Mouse (Mus musculus) brain, embryonic 14.5 days (tissue): ENCODE data around the gene Palld.

Experiments
- CTCF ChIP-seq: fragments of 200-500 bp; IDR thresholded peaks from 2 replicates; pipeline ENCODE4 v1.5.1; 2012; ENCODE audit warnings: inconsistent platforms, mild to moderate bottlenecking, moderate library complexity, borderline replicate concordance; ENCODE audit not compliant: insufficient read depth, insufficient read length; ENCODE audit errors: extremely low read depth
- POLR2A ChIP-seq: fragments of 200-500 bp; IDR thresholded peaks from 2 replicates; pipeline ENCODE4 v1.6.1; 2012; ENCODE audit warnings: mild to moderate bottlenecking, inconsistent platforms, borderline replicate concordance; ENCODE audit not compliant: poor library complexity, insufficient read depth, insufficient read length, severe bottlenecking; ENCODE audit errors: extremely low read depth

DNA sequence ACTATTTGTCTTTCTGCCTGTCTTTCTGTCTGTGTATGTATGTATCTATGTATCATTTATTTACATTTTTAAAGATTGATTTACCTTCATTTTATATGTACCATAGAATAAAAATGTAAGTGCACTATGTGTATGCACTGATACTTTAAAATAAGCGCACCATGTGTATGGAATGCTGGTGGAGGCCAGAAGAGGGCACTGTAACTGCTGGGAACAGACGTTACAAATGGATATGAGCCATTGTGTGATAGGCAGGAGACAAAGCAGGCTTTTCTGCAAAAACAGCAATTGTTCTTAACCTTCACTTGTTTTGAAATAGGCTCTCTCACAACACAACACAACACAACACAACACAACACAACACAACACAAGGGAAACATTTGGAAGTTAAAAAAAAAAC lies 203.5 kb downstream of the Palld start:
- TF ChIP-seq CTCF = peak; percentile 43; the same call in 1 of the 2 replicates
- TF ChIP-seq POLR2A = no peak
